Mouse (Mus musculus) bone marrow macrophage, adult 2 months (primary cell): ENCODE results near the gene Pik3r5. TPM values are rescaled to one million over a fixed set of nuclear protein-coding genes. Genes with fewer than 3 reads are reported as not detected.

Source experiments
- H3K27ac ChIP-seq: 2 replicates; pipeline ENCODE4 v1.5.1; 2012; ENCODE audit warnings: low read depth, low read length; ENCODE audit not compliant: insufficient read depth
- H3K4me1 ChIP-seq: 2 replicates; pipeline ENCODE4 v1.6.1; 2012; ENCODE audit warnings: low read length; ENCODE audit not compliant: control insufficient read depth, insufficient read depth
- H3K4me3 ChIP-seq: 2 replicates; pipeline ENCODE4 v1.5.1; 2012; ENCODE audit warnings: mild to moderate bottlenecking, low read length, moderate library complexity; ENCODE audit not compliant: insufficient read depth
- CTCF ChIP-seq: IDR thresholded peaks from 2 replicates; pipeline ENCODE4 v1.5.1; 2012; ENCODE audit warnings: low read depth, mild to moderate bottlenecking, low read length, moderate library complexity
- POLR2A ChIP-seq: IDR thresholded peaks from 2 replicates; pipeline ENCODE4 v1.6.1; 2012; ENCODE audit warnings: mild to moderate bottlenecking, low read depth, low read length, borderline replicate concordance
- polyA plus RNA-seq: library from polyadenylated mRNA; stranded (reverse); fragments of >200 nt; gene quantifications from 2 replicates; pipeline ENCODE4 v1.2.4, GENCODE M21; 2012; ENCODE audit not compliant: missing spikeins, insufficient read depth, insufficient read length

The Pik3r5 gene
- polyA plus RNA-seq, 1 experiment, result 122 TPM

DNA sequence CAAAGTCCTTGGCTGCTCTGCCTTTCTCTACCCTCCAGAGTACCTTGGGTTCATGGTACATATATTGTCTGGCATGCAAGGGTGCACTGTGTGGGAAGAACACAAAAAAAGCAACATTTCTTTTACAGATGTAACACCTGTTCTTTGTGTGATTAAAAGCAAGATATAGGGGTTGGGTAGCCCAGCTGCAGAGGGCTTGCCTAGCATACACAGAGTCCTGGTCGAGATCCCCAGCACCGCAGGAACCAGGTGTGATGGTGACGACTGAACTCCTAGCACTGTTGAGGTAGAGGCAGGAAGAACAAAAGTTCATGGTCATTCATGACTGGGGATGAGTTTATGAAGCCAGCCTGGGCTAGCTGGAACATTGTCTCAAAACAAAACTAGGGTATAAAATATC lies 30.8 kb downstream of the Pik3r5 start:
- TF ChIP-seq POLR2A, result no peak
- no peak for TF ChIP-seq CTCF
- Histone ChIP-seq H3K27ac (no peak overlapping the region), H3K4me1 (peaks cover 74% of the 10 kb centered on the region), H3K4me3 (no peak overlapping the region)

DNA sequence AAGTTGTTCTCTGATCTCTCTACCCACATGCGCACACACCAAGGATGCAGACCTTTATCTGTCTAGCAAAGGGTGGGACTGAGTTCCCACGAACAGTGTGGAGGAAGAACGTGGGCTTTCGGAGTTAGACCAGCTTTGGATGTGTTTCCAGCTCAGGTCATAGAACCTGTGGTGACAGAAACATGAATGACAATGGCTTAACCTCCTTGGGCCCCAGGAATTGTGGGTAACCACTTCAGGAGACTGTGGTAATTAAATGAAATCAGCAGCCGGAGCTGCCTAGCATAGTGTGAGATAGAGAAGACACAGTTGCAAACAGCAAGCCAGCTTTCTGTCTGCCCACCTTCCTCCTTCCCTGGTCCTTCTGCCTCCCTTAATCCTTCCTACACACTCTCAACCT lies 32.3 kb downstream of the Pik3r5 start:
- H3K4me3 ChIP-seq, result no peak overlapping the region
- no peak for TF ChIP-seq CTCF
- TF ChIP-seq POLR2A, result no peak
- no peak overlapping the region for H3K27ac ChIP-seq
- H3K4me1 ChIP-seq, result peaks cover 74% of the 10 kb centered on the region

DNA sequence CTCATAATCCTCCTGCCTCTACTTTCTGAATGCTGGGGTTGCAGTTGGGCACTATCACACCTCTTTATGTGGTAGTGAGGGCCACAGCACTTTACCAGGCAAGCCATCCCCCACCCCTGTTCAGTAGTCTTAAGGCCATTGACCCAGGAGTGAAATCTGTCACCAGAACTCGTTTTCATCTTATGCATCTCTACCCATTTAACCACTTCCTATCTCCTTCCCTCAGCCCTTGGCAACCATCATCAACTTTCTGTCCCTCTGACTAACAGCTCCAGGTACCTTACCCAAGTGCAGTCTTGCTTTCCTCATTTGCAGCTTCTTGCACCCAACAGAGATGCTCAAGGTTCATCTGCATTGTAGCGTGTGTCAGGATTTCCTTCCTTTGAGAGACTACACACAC lies 33.2 kb downstream of the Pik3r5 start:
- peaks cover 77% of the 10 kb centered on the region for H3K4me1 ChIP-seq
- TF ChIP-seq CTCF (no peak), POLR2A (no peak)
- no peak overlapping the region for H3K27ac ChIP-seq
- no peak overlapping the region for H3K4me3 ChIP-seq

DNA sequence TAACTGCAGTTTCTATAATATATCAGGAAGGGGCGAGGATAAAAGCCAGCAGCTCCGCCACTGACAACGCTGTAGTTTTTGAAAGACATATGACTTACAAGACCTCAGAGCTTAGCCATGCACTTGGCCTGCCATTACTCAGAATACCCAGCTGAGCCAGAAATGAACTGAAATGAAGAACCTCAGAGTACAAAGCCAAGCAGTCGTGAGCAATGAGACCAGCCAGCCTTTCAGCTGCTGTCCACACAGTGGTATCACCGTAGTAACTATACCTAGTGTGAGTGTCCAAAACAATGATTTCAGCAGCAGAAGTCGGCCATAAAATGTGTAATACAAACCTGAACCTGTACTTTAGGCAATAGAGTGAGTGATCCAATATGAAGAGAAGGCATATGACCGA lies 35.5 kb downstream of the Pik3r5 start:
- H3K27ac ChIP-seq, result peak overlapping the region; percentile 96
- H3K4me1 ChIP-seq, result peaks cover 82% of the 10 kb centered on the region
- TF ChIP-seq CTCF (no peak), POLR2A (no peak)
- no peak overlapping the region for H3K4me3 ChIP-seq

DNA sequence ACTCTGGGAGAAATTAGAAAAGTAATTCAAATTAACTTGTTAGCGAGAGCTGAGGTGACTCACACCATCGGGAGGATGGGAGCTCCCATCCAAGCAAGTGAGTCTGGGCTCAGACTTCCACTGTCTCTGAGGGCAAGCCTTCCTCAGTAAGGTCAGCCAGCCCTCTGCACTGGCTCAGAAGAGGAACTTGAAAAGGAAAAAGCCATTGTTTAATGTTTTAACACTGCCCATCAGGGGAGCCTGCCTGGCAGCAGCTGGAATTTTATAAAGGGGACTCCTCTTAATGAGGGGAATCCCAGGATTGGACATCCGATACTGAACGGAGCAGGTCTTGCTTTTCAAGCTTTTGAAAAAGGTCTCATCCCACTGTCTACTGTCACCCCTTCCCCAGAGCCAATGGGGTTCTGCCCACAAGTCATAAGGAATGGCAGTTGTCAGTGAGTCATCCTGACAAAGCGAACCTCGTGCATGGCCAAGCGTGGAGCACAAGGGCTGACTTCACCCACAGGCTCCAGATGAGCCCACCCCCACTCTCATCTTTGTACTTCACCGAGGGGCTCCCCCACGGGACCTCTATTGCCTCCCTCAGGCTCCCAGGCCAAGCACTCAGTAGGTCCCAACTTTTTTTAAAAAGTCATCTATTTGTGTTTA lies 36.2 kb downstream of the Pik3r5 start:
- TF ChIP-seq CTCF, result no peak
- TF ChIP-seq POLR2A, result no peak
- no peak overlapping the region for H3K4me3 ChIP-seq
- H3K27ac ChIP-seq, result peak overlapping the region; percentile 96
- H3K4me1 ChIP-seq, result peaks cover 84% of the 10 kb centered on the region

DNA sequence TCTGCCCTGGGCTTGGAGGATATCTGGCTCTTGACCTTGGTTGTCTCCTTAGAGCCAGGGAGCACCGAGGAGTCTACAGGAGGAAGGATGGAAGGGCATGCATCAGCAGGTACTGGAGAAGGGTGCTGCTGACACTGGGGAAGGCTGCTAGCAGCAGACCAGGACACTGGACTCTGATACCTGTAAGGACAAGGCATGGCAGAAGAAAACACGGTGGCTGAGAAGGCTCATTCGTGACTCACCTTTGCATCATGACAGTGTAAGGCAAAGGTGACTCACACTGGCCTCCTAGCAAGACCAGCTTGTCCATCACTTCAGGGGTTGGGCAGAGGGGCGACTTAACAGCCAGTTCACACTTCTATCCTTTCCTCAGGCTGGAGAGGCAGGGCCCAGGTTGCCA lies 37.0 kb downstream of the Pik3r5 start:
- Histone ChIP-seq H3K4me3 (no peak overlapping the region), H3K4me1 (peaks cover 86% of the 10 kb centered on the region), H3K27ac (peak overlapping the region; percentile 96)
- TF ChIP-seq CTCF, result no peak
- no peak for TF ChIP-seq POLR2A

DNA sequence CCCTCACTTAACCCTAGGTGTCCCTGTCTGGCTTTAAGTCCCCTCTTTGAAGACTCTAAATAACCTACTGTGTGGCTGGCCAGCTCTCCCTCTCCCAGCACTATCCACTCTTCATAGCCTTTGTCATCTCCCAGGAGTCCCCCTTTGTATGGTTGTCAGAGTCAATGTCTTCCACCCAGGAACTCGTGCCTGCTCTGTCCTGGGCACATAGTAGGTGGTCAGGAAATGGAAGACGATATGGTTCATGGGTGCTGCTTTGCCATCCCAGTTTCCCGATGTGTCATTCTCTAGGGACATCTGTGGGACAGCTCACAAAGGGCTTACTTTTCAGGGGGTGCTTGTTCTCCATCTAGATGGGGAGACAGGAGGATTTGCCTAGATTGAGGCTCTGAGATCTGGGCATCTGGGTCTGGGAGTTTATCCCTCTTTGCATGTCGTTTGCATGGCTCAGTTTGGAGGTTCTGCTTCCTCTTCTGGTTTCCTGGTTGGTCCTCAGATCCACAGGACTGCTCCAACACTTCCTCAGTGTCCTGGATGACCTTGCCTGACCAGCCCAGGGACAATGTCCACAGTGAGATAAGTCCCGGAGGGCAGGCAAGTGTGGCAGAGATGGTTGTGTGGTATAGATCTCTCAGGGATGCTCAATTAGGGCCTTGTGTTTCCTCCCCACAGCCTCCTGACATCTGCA lies 40.4 kb downstream of the Pik3r5 start:
- no peak overlapping the region for H3K4me3 ChIP-seq
- peaks cover 85% of the 10 kb centered on the region for H3K4me1 ChIP-seq
- peak overlapping the region; percentile 79 for H3K27ac ChIP-seq
- TF ChIP-seq CTCF, result no peak
- no peak for TF ChIP-seq POLR2A

DNA sequence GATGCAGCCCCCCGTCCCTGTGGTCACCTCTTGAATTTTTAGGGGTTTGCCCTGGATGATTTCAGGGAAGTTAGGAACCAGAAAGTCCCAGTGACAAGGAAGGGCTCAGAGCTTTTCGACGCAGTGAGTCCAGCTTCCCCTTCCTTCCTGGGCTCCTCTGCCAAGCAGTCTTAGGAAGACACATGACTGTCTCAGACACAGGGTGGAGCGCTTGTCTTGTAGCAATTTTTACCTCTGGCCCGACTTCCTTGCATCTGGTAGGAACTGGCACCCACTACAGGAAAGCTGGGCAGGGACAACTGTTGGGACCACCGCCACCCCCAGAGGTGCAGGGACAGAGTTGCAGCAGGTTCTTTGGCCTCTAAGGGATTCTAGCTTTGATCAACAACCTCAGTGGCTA lies 42.7 kb downstream of the Pik3r5 start:
- Histone ChIP-seq H3K4me1 (peaks cover 69% of the 10 kb centered on the region), H3K27ac (peak overlapping the region; percentile 79)

DNA sequence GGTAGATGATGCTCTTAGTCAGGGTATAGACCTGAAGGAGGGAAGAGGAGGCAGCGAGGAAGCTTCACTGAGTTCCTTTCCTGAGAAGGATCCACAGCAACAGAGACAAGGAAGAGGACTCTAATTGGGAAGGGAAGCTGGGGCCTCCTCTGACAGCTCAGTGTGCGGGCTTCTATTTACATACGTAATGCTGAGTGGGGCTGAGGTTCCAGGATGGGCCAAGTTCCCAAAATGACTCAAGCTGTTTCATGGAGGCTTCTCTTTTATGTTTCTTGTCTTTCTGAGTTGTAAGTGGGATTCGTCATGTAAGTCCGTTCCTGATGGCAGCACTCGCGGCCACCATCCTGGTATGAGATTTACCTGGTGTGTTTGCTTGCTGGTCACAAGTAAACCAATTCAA lies 43.8 kb downstream of the Pik3r5 start:
- peaks cover 62% of the 10 kb centered on the region for H3K4me1 ChIP-seq

More for the DNA sequence above, 42.7 kb downstream of the Pik3r5 start:
- no peak overlapping the region for H3K4me3 ChIP-seq
- TF ChIP-seq POLR2A (no peak), CTCF (0 out of 2 replicates have a peak, but pooled peaks have one; percentile 12)

DNA sequence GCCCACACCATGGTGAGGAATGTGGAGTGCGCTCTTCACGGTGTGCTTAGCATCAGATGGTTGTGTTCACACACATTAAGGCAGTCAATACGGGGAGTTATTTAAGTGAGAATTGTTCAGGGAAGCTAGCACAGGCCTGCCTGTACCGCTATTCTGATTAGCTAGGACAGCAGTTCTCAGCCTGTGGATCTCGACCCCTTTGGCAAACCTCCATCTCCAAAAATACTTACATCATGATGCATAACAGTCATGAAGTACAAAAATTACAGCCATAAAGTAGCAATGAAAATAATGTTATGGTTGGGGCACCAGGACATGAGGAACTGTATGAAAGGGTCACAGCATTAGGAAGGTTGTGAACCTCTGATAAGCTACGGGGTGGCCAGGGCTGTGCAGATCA lies 45.7 kb downstream of the Pik3r5 start:
- H3K4me1 ChIP-seq, result peaks cover 55% of the 10 kb centered on the region
- no peak overlapping the region for H3K4me3 ChIP-seq
- no peak overlapping the region for H3K27ac ChIP-seq
- TF ChIP-seq POLR2A (no peak), CTCF (no peak)

More for the DNA sequence above, 43.8 kb downstream of the Pik3r5 start:
- Histone ChIP-seq H3K4me3 (no peak overlapping the region), H3K27ac (peak overlapping the region; percentile 79)
- TF ChIP-seq CTCF, result no peak
